Mouse (Mus musculus) heart, embryonic 11.5 days (tissue): Measurements from ENCODE around the gene Olfr853. TPM values are rescaled to one million over a fixed set of nuclear protein-coding genes. Genes with fewer than 3 reads are reported as not detected.

Experiments
- ATAC-seq: fragments of 200-750 bp; cut with Nextera tagmentation; replicated peaks from 2 replicates; pipeline ENCODE4 v1.8.0; 2017; ENCODE audit warnings: moderate library complexity; ENCODE audit not compliant: insufficient number of reproducible peaks, low FRiP score, low TSS enrichment
- H3K27ac ChIP-seq: fragments of 300-500 bp; sonication (generic); 2 replicates; pipeline ENCODE4 v1.5.1; 2014; ENCODE audit warnings: mild to moderate bottlenecking, low read depth, low read length
- H3K27me3 ChIP-seq: fragments of 300-500 bp; sonication (generic); 2 replicates; pipeline ENCODE4 v1.6.1; 2014; ENCODE audit warnings: mild to moderate bottlenecking, low read length, mixed read lengths; ENCODE audit not compliant: control insufficient read depth, insufficient read depth
- H3K36me3 ChIP-seq: fragments of 300-500 bp; sonication (generic); 2 replicates; pipeline ENCODE4 v1.6.1; 2014; ENCODE audit warnings: mild to moderate bottlenecking, low read length, moderate library complexity, mixed read lengths; ENCODE audit not compliant: control insufficient read depth, insufficient read depth
- H3K4me1 ChIP-seq: fragments of 300-500 bp; sonication (generic); 2 replicates; pipeline ENCODE4 v1.6.1; 2014; ENCODE audit warnings: low read length; ENCODE audit not compliant: control insufficient read depth, insufficient read depth
- H3K4me2 ChIP-seq: fragments of 300-500 bp; sonication (generic); 2 replicates; pipeline ENCODE4 v1.6.1; 2014; ENCODE audit warnings: mild to moderate bottlenecking, moderate library complexity
- H3K4me3 ChIP-seq: fragments of 300-500 bp; sonication (generic); 2 replicates; pipeline ENCODE4 v1.5.1; 2014; ENCODE audit warnings: low read depth, low read length
- H3K9ac ChIP-seq: fragments of 300-500 bp; sonication (generic); 2 replicates; pipeline ENCODE4 v1.6.1; 2014; ENCODE audit warnings: mild to moderate bottlenecking, low read depth, low read length, moderate library complexity
- H3K9me3 ChIP-seq: fragments of 300-500 bp; sonication (generic); replicated peaks from 2 replicates; pipeline ENCODE4 v1.6.1; 2016; ENCODE audit warnings: low read length; ENCODE audit not compliant: control insufficient read depth
- WGBS: fragments of 180-500 bp; shearing (Covaris S2); extraction: QIAGEN DNeasy Blood & Tissue Kit; methylation state at CpG from one replicate; pipeline ENCODE4 v1.1.7; 2014; ENCODE audit not compliant: insufficient replicate concordance; 5-methylcytosine and 5-hydroxymethylcytosine counted together
- polyA plus RNA-seq: library from polyadenylated mRNA; unstranded; fragments of >200 nt; fragmentation: Nextera tagmentation; extraction: Ambion mirVana; gene quantifications from 2 replicates; pipeline ENCODE4 v1.2.1, GENCODE M21; 2014

Gene Olfr853
- not detected in 2 replicates for polyA plus RNA-seq

DNA sequence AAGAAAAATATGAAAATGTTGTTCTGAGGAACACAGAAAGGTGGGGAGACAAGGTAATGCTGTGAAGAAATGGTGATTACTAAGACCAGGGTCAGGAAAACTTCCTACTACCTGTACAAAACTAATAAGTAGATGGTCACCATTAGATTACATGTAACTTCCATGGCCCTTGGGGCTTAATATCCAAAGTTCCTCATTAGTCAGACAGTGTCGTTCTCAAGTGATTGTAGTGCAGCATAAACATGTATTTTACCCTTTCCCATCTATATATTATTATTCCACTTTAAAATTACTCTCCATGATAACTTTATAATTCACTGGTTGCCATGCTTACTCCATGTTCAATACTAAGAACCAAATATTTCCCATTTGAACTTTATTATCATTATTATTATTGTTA, at the start of gene Olfr853:
Olfr853 (minus strand) TSS at position 101 of the 400 bp plus-strand sequence.
- no peak within 1 kb of the TSS for H3K4me3 ChIP-seq
- no peak within 1 kb of the TSS for H3K4me2 ChIP-seq
- ATAC-seq, result no peak
- 69% methylated on average over 1 of the region's 1 CpGs for WGBS
- H3K27ac ChIP-seq, result no peak within 1 kb of the TSS
- H3K9me3 ChIP-seq, result peaks cover 7% of the 10 kb centered on the region
- no peak within 1 kb of the TSS for H3K9ac ChIP-seq
- no peaks in the 10 kb centered on the region for H3K36me3 ChIP-seq
- H3K4me1 ChIP-seq, result no peaks in the 10 kb centered on the region
- no peaks in the 10 kb centered on the region for H3K27me3 ChIP-seq

DNA sequence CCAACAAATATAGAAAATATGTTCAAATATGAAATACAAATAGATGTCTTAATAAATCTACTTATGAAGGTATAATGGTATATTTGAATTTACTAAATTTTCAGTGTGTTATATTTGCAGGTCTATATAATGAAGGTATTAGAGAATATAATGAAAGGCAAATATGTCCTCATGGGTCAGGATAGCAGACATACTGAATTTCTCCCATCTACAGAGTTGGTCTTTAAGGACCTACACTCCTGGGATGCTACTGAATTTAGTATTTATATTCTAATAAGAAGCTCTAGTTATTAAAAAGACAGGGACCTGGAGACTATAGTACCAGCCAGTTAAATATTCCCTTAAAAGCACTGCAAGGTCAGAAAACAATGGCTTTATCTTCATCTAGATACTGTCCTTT, 41.4 kb upstream of the Olfr853 start, which contains the start of gene Olfr855:
Olfr855 (plus strand) TSS at position 301 of the 400 bp plus-strand sequence.
- no peak for ATAC-seq

DNA sequence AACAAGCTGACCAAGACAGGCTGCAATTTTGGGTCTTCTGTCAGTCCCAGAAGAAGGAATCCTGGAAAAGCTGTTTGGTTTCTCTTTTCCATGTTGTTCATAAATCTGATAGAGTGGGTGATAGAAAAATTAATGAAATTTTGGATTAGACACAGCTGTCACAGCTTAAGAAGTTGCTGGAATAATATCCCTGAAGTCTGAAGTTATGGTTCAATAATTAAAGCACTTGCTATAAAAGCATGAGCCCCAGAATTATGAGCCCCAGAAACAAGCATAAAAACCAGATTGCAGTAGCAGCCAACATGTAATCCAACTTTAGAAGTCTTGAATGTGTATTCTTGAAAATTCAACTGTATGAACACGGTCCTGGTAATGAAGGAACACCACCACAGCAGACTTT, 26.4 kb upstream of the Olfr853 start, which contains the start of gene Olfr854:
Olfr854 (minus strand) TSS at position 101 of the 400 bp plus-strand sequence.
- Histone ChIP-seq H3K4me3 (no peak within 1 kb of the TSS), H3K9me3 (no peaks in the 10 kb centered on the region; the same call in 1 of the 2 replicates), H3K27ac (no peak within 1 kb of the TSS), H3K27me3 (no peaks in the 10 kb centered on the region), H3K9ac (no peak within 1 kb of the TSS), H3K4me2 (no peak within 1 kb of the TSS), H3K36me3 (no peaks in the 10 kb centered on the region), H3K4me1 (no peaks in the 10 kb centered on the region)
- 59% methylated on average over 1 of the region's 1 CpGs for WGBS
- ATAC-seq, result no peak

More for the DNA sequence above, 41.4 kb upstream of the Olfr853 start, which contains the start of gene Olfr855:
- Histone ChIP-seq H3K27ac (no peak within 1 kb of the TSS), H3K9me3 (peaks cover 3% of the 10 kb centered on the region; the same call in 1 of the 2 replicates), H3K4me1 (no peaks in the 10 kb centered on the region), H3K4me2 (no peak within 1 kb of the TSS), H3K27me3 (no peaks in the 10 kb centered on the region), H3K36me3 (no peaks in the 10 kb centered on the region), H3K9ac (no peak within 1 kb of the TSS), H3K4me3 (no peak within 1 kb of the TSS)

DNA sequence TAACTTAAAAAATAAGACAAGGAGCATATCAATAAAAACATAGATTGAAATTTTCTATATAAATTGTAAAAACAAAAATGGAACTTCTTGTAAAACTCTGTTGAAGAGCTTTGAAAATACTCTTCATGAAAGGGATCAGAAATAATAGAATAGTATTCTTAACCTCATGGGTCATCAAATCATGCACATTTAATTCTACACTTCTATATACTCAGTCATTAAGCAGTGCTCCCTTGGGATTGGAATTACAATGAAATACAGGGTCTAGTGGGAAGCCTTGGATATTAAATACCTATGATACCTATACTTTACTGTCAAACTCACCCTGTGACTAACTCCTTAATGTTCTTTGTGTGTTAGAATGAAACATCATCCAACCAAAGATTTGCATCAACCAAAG, 47.9 kb downstream of the Olfr853 start, which contains the start of gene Olfr851:
Olfr851 (plus strand) TSS at position 301 of the 400 bp plus-strand sequence.
- Histone ChIP-seq H3K27ac (no peak within 1 kb of the TSS), H3K4me2 (no peak within 1 kb of the TSS), H3K9me3 (0 out of 2 replicates have a peak, but pooled peaks cover 2% of the 10 kb centered on the region), H3K4me3 (no peak within 1 kb of the TSS), H3K27me3 (no peaks in the 10 kb centered on the region), H3K36me3 (no peaks in the 10 kb centered on the region), H3K4me1 (no peaks in the 10 kb centered on the region), H3K9ac (no peak within 1 kb of the TSS)
- no peak for ATAC-seq

Other genes with a start within 250 kb of the Olfr853 start
- gene Olfr844, start 224.7 kb downstream of the Olfr853 start, polyA plus RNA-seq, result not detected in 2 replicates
- not detected in 2 replicates for gene Olfr845, start 204.6 kb downstream of the Olfr853 start, polyA plus RNA-seq
- gene Olfr846, start 177.1 kb downstream of the Olfr853 start, polyA plus RNA-seq, result not detected in 2 replicates
- not detected in 2 replicates for gene Olfr847, start 162.4 kb downstream of the Olfr853 start, polyA plus RNA-seq
- gene Olfr849, start 100.8 kb downstream of the Olfr853 start, polyA plus RNA-seq, result not detected in 2 replicates
- not detected in 2 replicates for gene Olfr850, start 62.8 kb downstream of the Olfr853 start, polyA plus RNA-seq
- not detected in 2 replicates for gene Olfr851, start 47.8 kb downstream of the Olfr853 start, polyA plus RNA-seq
- gene Olfr854, start 26.3 kb upstream of the Olfr853 start, polyA plus RNA-seq, result not detected in 2 replicates
- gene Olfr855, start 41.5 kb upstream of the Olfr853 start, polyA plus RNA-seq, result not detected in 2 replicates
- gene Zfp317, start 81.0 kb upstream of the Olfr853 start, polyA plus RNA-seq, result 21.0 and 25.7 TPM in 2 replicates
- not detected in 2 replicates for gene Olfr857, start 168.4 kb upstream of the Olfr853 start, polyA plus RNA-seq
- gene Olfr58, start 239.2 kb upstream of the Olfr853 start, polyA plus RNA-seq, result not detected in 2 replicates